Mouse (Mus musculus) thymus, adult 2 months (tissue): Measurements from ENCODE around the gene Zfp59.

Experiments
- CTCF ChIP-seq: fragments of 200-500 bp; IDR thresholded peaks from 2 replicates; pipeline ENCODE4 v1.5.1; 2012; ENCODE audit warnings: mild to moderate bottlenecking, control low read depth, low read length, moderate library complexity, borderline replicate concordance; ENCODE audit not compliant: control insufficient read depth, poor library complexity, insufficient read depth; ENCODE audit errors: extremely low read depth
- POLR2A ChIP-seq: fragments of 200-500 bp; IDR thresholded peaks from 2 replicates; pipeline ENCODE4 v1.6.1; 2012; ENCODE audit warnings: mild to moderate bottlenecking, low read length, control low read depth, moderate library complexity; ENCODE audit not compliant: control insufficient read depth, poor library complexity, insufficient read depth; ENCODE audit errors: extremely low read depth

DNA sequence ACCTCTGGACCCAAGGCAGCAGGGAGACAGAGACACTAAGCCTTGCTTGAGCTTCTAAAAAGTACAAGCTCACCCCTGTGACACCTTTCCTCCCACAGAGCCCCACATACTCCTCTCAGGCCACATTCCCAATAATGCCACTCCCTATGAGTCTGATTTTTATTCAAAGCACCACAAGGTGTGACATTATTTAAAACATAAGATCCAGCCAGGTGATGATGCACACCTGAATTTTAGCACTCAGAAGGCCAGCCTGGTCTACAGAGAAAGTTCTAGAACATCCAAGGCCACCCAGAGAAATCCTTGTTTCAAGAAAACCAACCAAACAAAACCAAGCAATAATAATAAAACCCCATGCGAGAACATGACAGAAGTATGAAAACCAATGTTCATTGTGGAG lies 18.8 kb downstream of the Zfp59 start, which contains the start of gene Zfp607a:
- TF ChIP-seq CTCF = no peak
- no peak for TF ChIP-seq POLR2A
